Mouse (Mus musculus) ES-Bruce4 (cell line): ENCODE measurements around the gene Rorb.

Experiments
- EP300 ChIP-seq: IDR thresholded peaks from 2 replicates; pipeline ENCODE4 v1.6.1; 2011; ENCODE audit warnings: low read depth, low read length; ENCODE audit not compliant: insufficient read depth
- POLR2A ChIP-seq: IDR thresholded peaks from one replicate; pipeline ENCODE4 v1.8.1; 2011; ENCODE audit warnings: low read length; ENCODE audit not compliant: insufficient read depth

GRCm38 (mm10) chr19:18998966-18999365 is 112.0 kb downstream of the Rorb start:
- TF ChIP-seq POLR2A (no peak), EP300 (no peak)
